Mouse (Mus musculus): ENCODE measurements at regions not wholly inside any gene's neighbourhood (a gene's known extent, or its start where the extent isn't known, plus 50 kb on each side); places are given as distances from the start of the nearest gene placed in this dataset.

DNA sequence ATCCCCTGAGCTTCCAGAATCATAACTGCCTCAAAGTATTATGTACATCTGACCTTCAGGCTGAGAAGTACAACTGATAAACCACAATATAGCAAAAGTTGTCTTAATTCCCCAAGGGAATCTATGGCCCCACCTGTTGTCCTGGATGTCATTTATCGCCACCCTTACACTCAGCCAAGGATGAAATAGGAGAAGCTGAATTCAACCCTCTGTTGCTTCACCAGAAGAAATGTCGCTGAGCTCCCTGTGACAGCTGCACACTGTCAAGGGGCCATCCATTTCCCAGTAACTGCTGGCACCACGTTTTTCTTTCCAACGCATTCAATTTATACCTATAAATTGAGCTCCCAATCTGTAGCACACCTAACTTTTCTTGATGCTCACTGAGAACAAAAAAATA lies 382.0 kb upstream of the Noct start:
- H3K27ac ChIP-seq (ENCODE audit: control insufficient read depth, low read depth, low read length), result no peak overlapping the region
- H3K9ac ChIP-seq (ENCODE audit: control insufficient read depth, low read depth, low read length, poor library complexity, severe bottlenecking), result no peak overlapping the region
- no peaks in the 10 kb centered on the region for H3K36me3 ChIP-seq (ENCODE audit: control insufficient read depth in 1 of 2, insufficient read depth in 2 of 2, low read length in 2 of 2)
- H3K4me1 ChIP-seq (ENCODE audit: control insufficient read depth in 1 of 2, insufficient read depth in 2 of 2, low read length in 2 of 2), result no peaks in the 10 kb centered on the region
- no peaks in the 10 kb centered on the region for H3K79me2 ChIP-seq (ENCODE audit: control insufficient read depth, insufficient read depth, low read length, poor library complexity)
- H3K27me3 ChIP-seq (ENCODE audit: control insufficient read depth in 1 of 2, insufficient read depth in 2 of 2, low read length in 2 of 2), result no peaks in the 10 kb centered on the region
- TF ChIP-seq TCF12 (IDR thresholded peaks at IDR 0.05; ENCODE audit: low read depth, low read length) (no peak), MYC (IDR thresholded peaks at IDR 0.05; ENCODE audit: low read depth, low read length) (no peak), KAT2A (conservative IDR thresholded peaks at IDR 0.05; ENCODE audit: low read depth, low read length) (no peak), TAL1 (IDR thresholded peaks at IDR 0.05; ENCODE audit: low read length) (no peak), POLR2AphosphoS5 (IDR thresholded peaks at IDR 0.05; ENCODE audit: borderline replicate concordance, low read depth, low read length) (no peak), USF2 (IDR thresholded peaks at IDR 0.05; ENCODE audit: borderline replicate concordance in 1 of 2, insufficient read depth in 1 of 2, low read depth in 1 of 2, low read length in 2 of 2) (no peak), HCFC1 (IDR thresholded peaks at IDR 0.05; ENCODE audit: low read depth, low read length) (no peak)
- H3K9me3 ChIP-seq (replicated peaks; ENCODE audit: insufficient read depth, low read length), result no peaks in the 10 kb centered on the region
- H3K4me3 ChIP-seq (ENCODE audit: control insufficient read depth in 1 of 2, insufficient read depth in 1 of 2, low read depth in 2 of 2, low read length in 2 of 2), result no peak overlapping the region
- DNase-seq (ENCODE audit: low read depth, low spot score), result no peak

DNA sequence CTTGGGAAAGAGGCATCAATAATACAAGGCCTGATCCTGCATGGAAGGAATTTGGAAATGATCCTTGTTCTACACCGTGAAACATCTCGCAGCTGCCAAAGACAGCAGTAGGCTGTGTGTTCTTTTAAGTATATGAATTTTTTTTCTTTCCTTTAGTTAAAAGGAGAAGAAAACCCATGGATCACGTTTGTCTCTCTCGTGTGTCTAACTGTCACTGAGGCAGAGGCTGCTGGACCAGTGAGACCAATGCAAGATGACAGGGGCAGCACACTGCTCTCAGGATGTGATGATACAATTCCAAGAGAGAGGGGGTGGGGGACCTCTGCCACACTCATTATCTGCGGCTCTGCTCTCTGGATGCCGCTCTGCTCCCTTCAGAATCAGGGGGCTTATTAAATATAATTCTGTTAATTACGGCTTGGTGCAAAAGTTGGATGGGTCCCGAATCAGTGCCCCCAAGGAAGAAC lies 379.4 kb upstream of the Noct start:
- Histone ChIP-seq H3K4me1 (ENCODE audit: control insufficient read depth in 1 of 2, insufficient read depth in 2 of 2, low read length in 2 of 2) (no peaks in the 10 kb centered on the region), H3K9ac (ENCODE audit: control insufficient read depth, low read depth, low read length, poor library complexity, severe bottlenecking) (no peak overlapping the region)
- TF ChIP-seq TCF12 (IDR thresholded peaks at IDR 0.05; ENCODE audit: low read depth, low read length) (no peak), MAX (IDR thresholded peaks at IDR 0.05; ENCODE audit: low read length) (no peak), GABPA (IDR thresholded peaks at IDR 0.05; ENCODE audit: low read depth, low read length) (no peak), E2F4 (IDR thresholded peaks at IDR 0.05; ENCODE audit: borderline replicate concordance, low read depth, low read length) (no peak), CHD1 (IDR thresholded peaks at IDR 0.05; ENCODE audit: low read depth, low read length) (no peak), SMC3 (IDR thresholded peaks at IDR 0.05; ENCODE audit: low read depth, low read length) (no peak), JUND (IDR thresholded peaks at IDR 0.05; ENCODE audit: low read depth, low read length) (no peak), ZC3H11A (IDR thresholded peaks at IDR 0.05; ENCODE audit: low read depth, low read length) (no peak), CHD2 (IDR thresholded peaks at IDR 0.05; ENCODE audit: low read length) (no peak), HCFC1 (IDR thresholded peaks at IDR 0.05; ENCODE audit: low read depth, low read length) (no peak), BHLHE40 (IDR thresholded peaks at IDR 0.05; ENCODE audit: borderline replicate concordance, low read depth, low read length) (no peak), KAT2A (conservative IDR thresholded peaks at IDR 0.05; ENCODE audit: low read depth, low read length) (no peak), ELF1 (IDR thresholded peaks at IDR 0.05; ENCODE audit: low read depth, low read length) (no peak), ZMIZ1 (IDR thresholded peaks at IDR 0.05; ENCODE audit: low read depth, low read length) (no peak), POLR2AphosphoS2 (IDR thresholded peaks at IDR 0.05; ENCODE audit: low read length) (no peak), CTCF (IDR thresholded peaks at IDR 0.05 in 2 of 3, conservative IDR thresholded peaks at IDR 0.05 in 1 of 3; ENCODE audit: control insufficient read depth in 1 of 3, insufficient read depth in 1 of 3, low read depth in 2 of 3, low read length in 3 of 3, poor library complexity in 1 of 3, severe bottlenecking in 1 of 3) (no peak), MAFK (IDR thresholded peaks at IDR 0.05; ENCODE audit: borderline replicate concordance, low read depth, low read length) (no peak), MXI1 (IDR thresholded peaks at IDR 0.05; ENCODE audit: low read depth, low read length) (no peak), SIN3A (IDR thresholded peaks at IDR 0.05; ENCODE audit: low read length) (no peak), POLR2A (IDR thresholded peaks at IDR 0.05; ENCODE audit: control insufficient read depth in 1 of 2, insufficient read depth in 1 of 2, low read depth in 1 of 2, low read length in 2 of 2, poor library complexity in 1 of 2) (no peak)

More for the DNA sequence above, 379.4 kb upstream of the Noct start:
- H3K27ac ChIP-seq (ENCODE audit: control insufficient read depth, low read depth, low read length), result no peak overlapping the region
- no peaks in the 10 kb centered on the region for H3K27me3 ChIP-seq (ENCODE audit: control insufficient read depth in 1 of 2, insufficient read depth in 2 of 2, low read length in 2 of 2)
- H3K9me3 ChIP-seq (replicated peaks; ENCODE audit: insufficient read depth, low read length), result no peaks in the 10 kb centered on the region
- no peak for DNase-seq (ENCODE audit: low read depth, low spot score)
- no peaks in the 10 kb centered on the region for H3K36me3 ChIP-seq (ENCODE audit: control insufficient read depth in 1 of 2, insufficient read depth in 2 of 2, low read length in 2 of 2)
- no peak overlapping the region for H3K4me3 ChIP-seq (ENCODE audit: control insufficient read depth in 1 of 2, insufficient read depth in 1 of 2, low read depth in 2 of 2, low read length in 2 of 2)
- H3K79me2 ChIP-seq (ENCODE audit: control insufficient read depth, insufficient read depth, low read length, poor library complexity), result no peaks in the 10 kb centered on the region

All from MEL (cell line).